Mouse (Mus musculus) A20 (cell line): Measurements from ENCODE around the gene Hprt.
"Not testable (repeated sequence)": the region's sequence is repeated elsewhere in the genome, so short reads cannot be mapped to it uniquely, and the experiment has no call there.

Experiments used
- DNase-seq: peaks from one replicate; pipeline ENCODE4 v3.0.0-alpha.2; 2011; ENCODE audit warnings: low read depth, low spot score

The Hprt gene

DNA sequence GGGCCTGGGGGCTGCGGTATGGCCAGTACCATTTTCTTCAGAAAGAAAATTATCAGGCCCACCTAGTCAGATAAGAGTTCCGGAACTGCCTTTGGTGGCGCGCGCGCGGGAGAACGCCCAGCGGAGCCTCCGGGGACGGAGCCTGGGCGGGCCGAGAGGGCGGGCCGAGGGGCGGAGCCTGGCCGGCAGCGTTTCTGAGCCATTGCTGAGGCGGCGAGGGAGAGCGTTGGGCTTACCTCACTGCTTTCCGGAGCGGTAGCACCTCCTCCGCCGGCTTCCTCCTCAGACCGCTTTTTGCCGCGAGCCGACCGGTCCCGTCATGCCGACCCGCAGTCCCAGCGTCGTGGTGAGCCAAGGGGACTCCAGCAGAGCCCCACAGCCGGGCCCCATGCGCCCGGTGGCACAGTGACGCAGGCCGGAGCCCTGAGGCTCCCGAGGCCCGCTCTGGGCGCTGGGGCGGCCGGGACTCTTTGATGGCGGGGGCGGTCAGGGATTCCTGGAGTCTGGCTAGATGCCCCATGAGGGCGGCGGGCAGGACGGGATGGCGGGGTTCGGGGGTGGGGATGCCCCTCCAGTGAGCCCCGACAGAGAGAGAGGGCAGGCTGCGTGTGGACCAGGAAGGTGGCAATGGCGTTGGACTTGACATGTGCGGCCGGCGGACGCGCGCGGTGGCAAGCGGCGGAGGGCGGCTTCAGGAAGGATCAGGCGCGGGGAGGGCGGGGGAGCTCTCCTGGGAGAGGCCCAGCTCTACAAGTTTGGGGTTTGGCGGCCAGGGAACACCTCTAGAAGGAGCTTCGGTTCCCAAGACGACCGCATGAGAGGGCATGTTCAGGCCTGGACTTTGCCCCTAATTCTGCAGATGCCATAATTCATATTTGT lies at the start of gene Hprt:
Hprt (plus strand) TSS at position 233 of the 879 bp plus-strand sequence.
- peak; percentile 89 for DNase-seq

GRCm38 (mm10) chrX:52945509-52945908 lies 42.4 kb upstream of the Hprt start:
- DNase-seq, result no peak

DNA sequence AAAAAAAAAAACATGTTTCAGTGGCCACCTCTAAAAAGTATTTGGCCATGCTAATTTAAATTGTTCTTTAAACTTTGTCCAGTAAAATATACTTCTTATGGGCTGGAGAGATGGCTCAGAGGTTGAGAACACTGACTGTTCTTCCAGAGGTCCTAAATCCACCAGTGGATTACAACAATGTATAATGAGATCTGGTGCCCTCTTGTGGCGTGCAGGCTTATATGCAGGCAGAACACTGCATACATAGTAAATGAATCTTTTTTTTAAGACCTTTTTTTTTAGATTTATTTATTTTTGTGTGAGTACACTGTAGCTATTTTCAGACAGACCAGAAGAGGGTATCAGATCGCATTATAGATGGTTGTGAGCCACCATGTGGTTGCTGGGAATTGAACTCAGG lies 38.2 kb upstream of the Hprt start:
- DNase-seq, result peak; percentile 15

DNA sequence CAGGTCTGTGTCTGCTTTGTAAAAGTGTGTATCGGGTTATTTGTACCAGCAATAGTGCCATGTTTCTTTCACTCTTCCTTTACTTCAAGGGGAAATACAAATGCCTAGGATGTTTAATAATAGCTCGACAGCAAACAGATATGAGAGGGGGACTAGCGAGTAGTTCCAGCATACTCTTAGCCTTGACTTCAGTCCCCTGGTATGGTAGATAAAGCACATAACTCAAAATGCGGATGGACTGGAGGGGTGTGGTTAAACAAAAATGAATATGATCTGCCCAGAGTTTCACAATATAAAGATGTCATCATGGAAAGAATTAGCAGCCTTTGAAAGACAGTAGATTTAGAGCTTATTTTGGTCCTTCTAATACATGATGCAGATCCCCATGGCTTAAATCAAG lies 31.0 kb upstream of the Hprt start:
- no peak for DNase-seq

DNA sequence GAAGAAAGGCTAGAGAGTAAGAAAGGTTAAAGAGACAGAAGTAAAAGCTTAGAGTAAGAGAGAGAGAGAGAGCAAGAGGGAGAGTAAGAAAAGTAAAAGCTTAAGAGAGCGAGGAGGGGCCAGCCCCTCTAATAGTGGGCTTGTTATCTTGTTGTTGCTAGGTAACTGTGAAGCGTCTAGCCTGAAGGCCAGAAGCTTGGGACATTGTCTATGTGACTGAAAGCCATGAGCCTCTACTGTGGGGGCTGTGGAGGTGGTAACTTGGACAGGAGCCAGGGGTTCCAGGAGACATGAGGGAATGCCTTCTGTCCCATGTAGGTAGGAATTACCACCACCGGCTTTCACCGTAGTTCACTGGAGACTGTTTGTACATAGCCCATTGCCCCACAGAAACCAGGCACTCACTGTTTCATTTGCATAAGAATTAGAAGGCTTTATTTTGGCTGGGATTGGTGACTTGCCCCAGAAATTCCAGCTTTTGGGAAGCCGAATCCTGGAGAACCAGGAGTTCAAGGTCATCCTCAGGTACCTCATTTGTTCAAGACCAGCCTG lies 26.3 kb upstream of the Hprt start:
- no peak for DNase-seq

GRCm38 (mm10) chrX:52965149-52965548 lies 22.8 kb upstream of the Hprt start:
- DNase-seq, result no peak

DNA sequence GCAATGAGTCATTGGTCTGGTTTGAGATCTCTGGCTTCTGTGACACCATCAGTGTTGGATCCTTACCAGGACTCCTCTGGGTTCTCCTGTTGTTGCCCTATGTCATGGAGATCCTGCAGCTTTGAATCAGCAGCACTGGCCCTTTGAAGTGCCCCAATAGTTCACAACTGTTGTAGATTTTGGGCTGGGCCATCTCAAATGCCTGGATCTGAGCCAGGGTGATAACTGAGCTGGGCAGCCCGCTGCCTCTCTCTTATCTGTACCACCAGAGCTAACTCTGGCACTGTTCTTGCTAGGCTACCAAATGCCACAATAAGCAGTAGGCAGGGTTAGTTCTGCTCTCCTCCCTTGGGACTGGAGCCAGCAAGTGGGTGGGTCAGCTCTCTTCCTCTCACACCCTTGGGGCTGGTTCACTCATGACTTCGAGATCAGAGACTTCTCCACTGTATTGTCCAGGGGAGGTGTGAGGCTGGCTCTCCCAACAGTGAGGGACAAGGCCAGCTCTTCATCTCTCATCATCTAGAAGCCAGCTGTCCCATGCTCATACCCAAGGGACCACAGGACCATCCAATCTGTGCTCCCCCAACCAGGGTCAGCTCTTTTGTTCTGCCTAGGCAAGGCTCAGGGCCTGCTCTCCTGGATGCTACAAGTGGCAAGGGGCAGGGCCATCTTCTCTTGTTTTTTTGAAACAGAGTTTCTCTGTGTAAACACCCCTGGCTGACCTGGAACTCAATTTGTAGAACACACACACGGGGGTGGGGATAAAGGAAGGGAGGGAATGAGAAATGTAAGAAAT lies 16.5 kb upstream of the Hprt start:
- no peak for DNase-seq

DNA sequence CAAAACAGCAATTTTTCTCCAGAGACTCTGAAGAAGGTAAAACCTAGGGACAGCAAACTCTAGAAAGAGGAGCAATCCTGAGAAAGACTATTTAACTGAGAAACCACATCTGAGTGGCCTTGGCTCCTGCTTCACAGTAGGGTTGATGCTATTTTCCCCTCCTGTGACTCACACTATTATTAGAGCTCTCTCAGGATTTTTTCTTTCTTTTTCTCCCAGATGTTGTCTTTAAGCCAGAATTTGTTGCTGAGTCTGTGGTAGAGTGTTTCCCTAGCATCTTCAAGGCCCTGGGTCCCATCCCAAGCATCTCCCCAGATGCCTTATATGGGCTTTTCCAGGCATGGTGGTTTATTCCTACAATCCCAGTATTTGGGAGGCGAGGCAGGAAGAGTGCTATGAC lies 15.8 kb upstream of the Hprt start:
- DNase-seq, result no peak

DNA sequence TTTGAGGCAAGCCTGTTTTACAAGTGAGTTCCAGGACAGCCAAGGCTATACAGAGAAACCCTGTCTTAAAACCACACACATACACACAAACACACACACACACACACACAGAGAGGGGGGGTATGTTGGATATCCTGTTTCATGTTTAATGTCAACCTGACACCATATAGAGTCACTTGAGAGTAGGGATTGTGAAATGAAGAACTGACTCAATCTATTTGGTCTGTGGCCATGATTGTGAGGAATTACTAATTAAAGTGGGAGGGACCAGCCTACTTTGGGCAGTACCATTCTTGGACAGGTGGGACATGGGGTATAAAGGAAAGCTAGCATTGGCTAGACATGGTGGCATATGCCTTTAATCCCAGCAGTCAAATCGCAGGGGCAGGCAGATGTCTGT lies 15.3 kb upstream of the Hprt start:
- no peak for DNase-seq

DNA sequence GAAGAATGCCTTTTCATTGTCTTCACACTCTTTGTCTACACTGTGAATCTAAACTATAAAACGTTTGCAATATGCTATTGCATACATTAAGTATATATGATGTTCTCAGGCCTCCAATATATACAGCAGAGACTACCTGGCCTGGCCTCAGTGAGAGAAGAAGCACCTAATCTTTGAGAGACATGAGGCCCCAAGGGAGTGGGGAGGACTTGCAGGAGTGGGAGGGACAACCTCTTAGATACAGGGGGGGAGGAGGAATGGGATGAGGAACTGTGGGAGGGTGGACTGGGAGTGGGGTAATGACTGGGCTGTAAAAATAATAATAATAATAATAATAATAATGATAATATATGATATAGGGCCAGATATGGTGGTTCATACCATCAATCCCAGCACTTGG lies 9.4 kb upstream of the Hprt start:
- no peak for DNase-seq

- no peak for DNase-seq
These were observed 6.6 kb upstream of the Hprt start for GRCm38 (mm10) chrX:52981378-52981777.

- DNase-seq, result peak; percentile 19
These were observed 6.8 kb downstream of the Hprt start for GRCm38 (mm10) chrX:52994726-52995125.

DNA sequence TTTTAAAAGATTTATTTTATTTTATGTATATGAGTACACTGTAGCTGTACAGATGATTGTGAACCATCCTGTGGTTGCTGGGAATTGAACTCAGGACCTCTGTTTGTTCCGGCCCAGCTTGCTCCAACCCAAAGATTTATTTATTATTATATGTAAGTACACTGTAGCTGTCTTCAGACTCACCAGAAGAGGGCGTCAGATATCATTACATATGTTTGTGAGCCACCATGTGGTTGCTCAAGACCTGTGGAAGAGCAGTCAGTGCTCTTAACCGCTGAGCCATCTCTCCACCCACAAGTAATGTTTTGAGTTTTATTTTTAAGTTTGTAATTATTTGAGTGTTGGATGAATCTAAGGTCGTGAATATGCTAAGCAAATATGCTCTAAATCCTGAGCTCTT lies 16.9 kb downstream of the Hprt start:
- not testable (repeated sequence) for DNase-seq

DNA sequence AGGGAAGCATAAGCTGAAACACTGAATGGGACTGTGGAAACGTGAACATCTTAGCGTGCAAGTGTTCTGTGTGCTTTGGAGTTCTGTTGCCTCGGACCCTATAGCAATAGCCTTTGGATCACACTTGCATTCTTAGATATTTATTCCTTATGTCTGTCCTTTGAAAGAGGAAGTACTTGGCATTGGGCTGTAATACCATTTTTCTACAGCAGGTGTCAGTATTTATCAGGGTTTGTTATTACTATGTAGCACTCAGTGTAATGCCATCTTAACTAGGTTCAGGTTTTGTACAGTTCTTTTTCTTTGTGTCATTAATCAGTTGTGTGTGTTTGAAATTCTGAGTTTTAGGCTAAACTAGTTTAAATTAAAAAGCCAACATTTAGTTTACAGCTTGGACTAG lies 18.1 kb downstream of the Hprt start:
- DNase-seq, result peak; percentile 68

DNA sequence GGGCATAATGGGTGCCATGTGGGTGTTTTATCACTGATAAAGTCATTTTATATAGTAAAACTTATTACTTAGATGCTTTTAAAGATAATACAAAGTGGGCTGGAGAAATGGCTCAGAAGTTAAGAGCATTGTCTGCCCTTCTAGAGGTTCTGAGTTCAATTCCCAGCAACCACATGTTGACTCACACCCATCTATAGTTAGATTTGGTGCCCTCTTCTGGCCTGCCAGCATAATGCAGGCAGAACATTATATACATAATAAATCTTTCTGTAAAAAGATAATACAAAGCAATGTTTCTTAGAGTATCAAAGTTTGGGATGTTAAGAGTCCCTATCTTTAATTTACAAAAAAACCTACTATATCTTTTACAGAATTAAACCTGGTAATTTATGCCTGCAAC lies 27.6 kb downstream of the Hprt start:
- no peak for DNase-seq

DNA sequence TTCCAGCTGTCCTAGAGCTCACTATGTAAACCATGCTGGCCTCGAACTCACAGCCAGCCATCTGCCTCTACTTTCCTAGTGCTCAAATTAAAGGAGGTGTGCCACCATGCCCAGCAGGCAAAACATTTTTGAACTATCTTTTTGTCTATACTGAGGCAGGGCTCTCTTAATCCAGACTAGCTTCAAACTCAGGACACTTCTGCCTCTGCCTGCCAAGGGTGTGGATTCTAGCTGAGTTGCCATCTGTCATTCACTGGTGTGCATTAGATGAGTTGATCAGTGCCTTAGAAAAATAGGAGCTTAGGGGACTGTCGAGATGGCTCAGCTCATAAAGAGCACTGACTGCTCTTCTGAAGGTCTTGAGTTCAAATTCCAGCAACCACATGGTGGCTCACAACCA lies 35.1 kb downstream of the Hprt start:
- no peak for DNase-seq

DNA sequence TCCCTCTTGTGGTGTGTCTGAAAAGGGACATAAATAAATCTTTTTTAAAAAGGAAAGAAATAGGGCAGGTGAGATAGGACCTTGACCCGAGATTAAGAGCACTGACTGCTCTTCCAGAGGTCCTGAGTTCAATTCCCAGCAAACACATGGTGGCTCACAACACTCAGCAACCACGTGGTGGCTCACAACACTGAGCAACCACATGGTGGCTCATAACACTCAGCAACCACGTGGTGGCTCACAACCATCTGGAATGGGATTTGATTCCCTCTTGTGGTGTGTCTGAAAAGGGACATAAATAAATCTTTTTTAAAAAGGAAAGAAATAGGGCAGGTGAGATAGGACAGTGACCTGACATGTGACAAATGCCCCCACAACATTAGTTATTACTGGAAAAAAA lies 36.3 kb downstream of the Hprt start:
- DNase-seq, result peak; percentile 15

DNA sequence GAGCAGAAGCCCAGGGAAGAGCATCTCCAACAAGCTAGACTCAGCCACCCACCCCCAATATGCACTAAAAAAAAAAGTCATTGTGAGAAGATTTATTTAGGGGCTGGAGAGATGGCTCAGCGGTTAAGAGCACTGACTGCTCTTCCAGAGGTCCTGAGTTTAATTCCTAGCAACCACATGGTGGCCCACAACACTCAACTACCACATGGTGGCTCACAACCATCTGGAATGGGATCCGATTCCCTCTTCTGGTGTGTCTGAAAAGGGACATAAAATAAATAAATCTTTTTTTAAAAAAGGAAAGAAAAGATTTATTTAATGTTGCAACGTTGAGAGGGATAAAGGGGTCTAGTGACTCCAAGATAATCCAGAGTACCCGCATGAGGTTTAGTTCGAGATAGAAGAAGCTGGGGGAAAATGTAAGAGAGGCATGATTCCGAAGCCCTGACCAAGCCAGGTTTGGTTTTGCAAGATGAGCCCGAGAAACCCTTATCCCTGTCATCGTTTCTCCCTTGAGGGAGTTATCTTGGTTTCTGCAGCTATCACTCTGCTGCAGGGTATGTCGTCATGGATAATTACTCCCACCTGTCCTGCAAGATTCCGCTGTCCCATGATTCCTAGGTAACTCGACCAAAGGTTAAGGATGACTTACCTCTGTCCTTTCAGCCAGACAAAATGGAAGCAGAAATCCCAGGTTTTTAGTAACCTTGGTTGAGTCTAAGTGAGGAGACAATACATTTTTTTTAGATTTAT lies 37.7 kb downstream of the Hprt start:
- DNase-seq, result no peak

DNA sequence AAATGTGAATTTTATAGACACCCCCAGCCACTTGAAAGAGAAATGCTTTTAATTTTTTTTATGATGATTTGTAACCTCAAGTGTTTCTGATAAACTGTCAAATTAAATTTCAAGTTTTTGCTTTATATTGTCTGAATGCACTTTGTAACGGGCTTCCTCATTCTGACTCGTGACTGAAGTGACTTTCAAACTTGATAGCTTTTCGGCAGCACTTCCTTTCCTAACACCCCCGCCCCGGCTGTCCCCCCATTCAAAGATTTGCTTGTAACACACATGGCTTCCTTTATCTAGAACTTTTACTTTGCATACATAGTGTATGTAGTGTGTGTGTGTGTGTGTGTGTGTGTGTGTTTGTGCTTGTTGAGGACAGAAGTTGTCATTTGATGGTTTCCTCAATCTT lies 41.6 kb downstream of the Hprt start:
- no peak for DNase-seq

DNA sequence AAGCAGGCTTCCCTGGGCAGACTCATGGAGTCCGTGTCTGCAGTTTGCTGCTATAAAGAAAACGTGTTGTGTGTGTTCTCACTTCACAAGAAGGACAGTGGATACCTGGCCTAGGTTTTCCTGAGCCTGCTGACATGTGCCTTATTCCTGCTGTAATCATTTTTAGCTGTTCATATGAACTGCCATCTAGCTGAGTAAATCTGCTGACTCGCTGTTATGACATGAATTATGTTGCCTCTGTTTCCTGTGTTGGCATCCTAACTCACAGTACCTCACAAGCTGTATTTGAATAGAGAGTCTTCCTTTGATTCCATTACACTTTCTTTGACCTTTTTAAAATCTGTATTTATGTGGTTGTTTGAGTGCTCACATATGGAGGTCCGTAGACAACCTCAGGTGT lies 50.3 kb downstream of the Hprt start:
- DNase-seq, result no peak

GRCm38 (mm10) chrX:53039651-53040050 lies 51.7 kb downstream of the Hprt start:
- no peak for DNase-seq

DNA sequence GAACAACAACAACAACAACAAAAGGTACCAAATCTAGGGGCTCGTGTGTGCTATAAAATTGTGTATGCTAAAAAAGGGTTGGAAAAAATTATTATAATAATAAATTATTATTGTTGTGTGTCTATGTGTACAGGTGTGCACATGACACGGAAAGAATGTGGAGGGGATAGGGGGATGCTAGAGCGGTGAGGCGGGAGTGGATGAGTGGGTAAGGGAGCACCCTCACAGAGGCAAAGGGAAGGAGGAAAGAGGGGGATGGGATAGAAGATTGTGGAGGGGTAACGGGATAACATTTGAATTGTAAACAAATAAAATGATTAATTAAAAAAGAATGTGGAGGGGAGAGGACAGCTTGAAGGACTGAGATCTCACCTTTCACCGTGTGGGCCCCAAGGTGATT lies 52.2 kb downstream of the Hprt start:
- no peak for DNase-seq
